Mouse (Mus musculus) MEL (cell line): ENCODE results near the gene Vwa8. TPM values are rescaled to one million over a fixed set of nuclear protein-coding genes. Genes with fewer than 3 reads are reported as not detected.

Experiments used
- DNase-seq: peaks from one replicate; pipeline ENCODE4 v3.0.0; 2011; ENCODE audit warnings: low read depth, low spot score
- H3K27ac ChIP-seq: 2 replicates; pipeline ENCODE4 v1.5.1; 2012; ENCODE audit warnings: low read depth, mild to moderate bottlenecking, control low read depth, low read length, moderate library complexity; ENCODE audit not compliant: control insufficient read depth
- H3K27me3 ChIP-seq, 2 experiments: fragments of 150-350 bp in 1 of 2; sonication (generic) in 1 of 2; 2 replicates each; pipeline ENCODE4 v1.6.1; 2012; ENCODE audit warnings: low read length in 2 of 2, mild to moderate bottlenecking in 2 of 2, improper control_type of control experiment in 1 of 2, moderate library complexity in 1 of 2; ENCODE audit not compliant: insufficient read depth in 2 of 2, control insufficient read depth in 1 of 2
- H3K36me3 ChIP-seq, 2 experiments: 2 replicates each; pipeline ENCODE4 v1.6.1; 2012 to 2014; ENCODE audit warnings: low read length in 2 of 2, improper control_type of control experiment in 1 of 2, inconsistent platforms in 1 of 2, mild to moderate bottlenecking in 1 of 2; ENCODE audit not compliant: insufficient read depth in 2 of 2, control insufficient read depth in 1 of 2
- H3K4me1 ChIP-seq, 2 experiments: fragments of 150-350 bp in 1 of 2; sonication (generic) in 1 of 2; 2 replicates each; pipeline ENCODE4 v1.6.1; 2012; ENCODE audit warnings: low read length in 2 of 2, improper control_type of control experiment in 1 of 2, mild to moderate bottlenecking in 1 of 2; ENCODE audit not compliant: insufficient read depth in 2 of 2, control insufficient read depth in 1 of 2
- H3K4me3 ChIP-seq, 2 experiments: fragments of 150-350 bp in 1 of 2; sonication (generic) in 1 of 2; 2 replicates each; pipeline ENCODE4 v1.5.1; 2012; ENCODE audit warnings: low read depth in 2 of 2, low read length in 2 of 2, mild to moderate bottlenecking in 2 of 2, moderate library complexity in 2 of 2, control low read depth in 1 of 2, improper control_type of control experiment in 1 of 2; ENCODE audit not compliant: control insufficient read depth in 1 of 2, insufficient read depth in 1 of 2
- H3K79me2 ChIP-seq: 2 replicates; pipeline ENCODE4 v1.6.1; 2012; ENCODE audit warnings: mild to moderate bottlenecking, low read length, moderate library complexity; ENCODE audit not compliant: control insufficient read depth, poor library complexity, insufficient read depth
- H3K9ac ChIP-seq: 2 replicates; pipeline ENCODE4 v1.6.1; 2012; ENCODE audit warnings: low read depth, mild to moderate bottlenecking, control low read depth, low read length, moderate library complexity; ENCODE audit not compliant: control insufficient read depth, poor library complexity, severe bottlenecking
- H3K9me3 ChIP-seq: fragments of 150-350 bp; sonication (generic); replicated peaks from 2 replicates; pipeline ENCODE4 v1.6.1; 2012; ENCODE audit warnings: mild to moderate bottlenecking, low read length, improper control_type of control experiment, moderate library complexity; ENCODE audit not compliant: insufficient read depth
- CHD1 ChIP-seq: IDR thresholded peaks from 2 replicates; pipeline ENCODE4 v1.6.1; 2012; ENCODE audit warnings: low read depth, mild to moderate bottlenecking, inconsistent platforms, low read length, improper control_type of control experiment
- E2F4 ChIP-seq: IDR thresholded peaks from 2 replicates; pipeline ENCODE4 v1.6.1; 2011; ENCODE audit warnings: low read depth, low read length, improper control_type of control experiment, borderline replicate concordance
- GATA1 ChIP-seq: IDR thresholded peaks from 2 replicates; pipeline ENCODE4 v1.6.1; 2011; ENCODE audit warnings: low read depth, low read length, improper control_type of control experiment
- JUND ChIP-seq: IDR thresholded peaks from 2 replicates; pipeline ENCODE4 v1.6.1; 2011; ENCODE audit warnings: low read depth, mild to moderate bottlenecking, improper control_type of control experiment, low read length
- KAT2A ChIP-seq: conservative IDR thresholded peaks from 2 replicates; pipeline ENCODE4 v1.6.1; 2012; ENCODE audit warnings: low read depth, low read length, improper control_type of control experiment, inconsistent platforms
- MAX ChIP-seq: IDR thresholded peaks from 2 replicates; pipeline ENCODE4 v1.6.1; 2011; ENCODE audit warnings: low read length, improper control_type of control experiment
- MAZ ChIP-seq: IDR thresholded peaks from 2 replicates; pipeline ENCODE4 v1.6.1; 2012; ENCODE audit warnings: low read depth, mild to moderate bottlenecking, inconsistent platforms, low read length, improper control_type of control experiment
- MEF2A ChIP-seq: IDR thresholded peaks from 2 replicates; pipeline ENCODE4 v1.6.1; 2014; ENCODE audit warnings: low read depth, mild to moderate bottlenecking, inconsistent platforms, low read length, improper control_type of control experiment; ENCODE audit not compliant: poor library complexity, insufficient replicate concordance, severe bottlenecking; ENCODE audit errors: extremely low read depth
- MYB ChIP-seq: IDR thresholded peaks from 2 replicates; pipeline ENCODE4 v1.6.1; 2011; ENCODE audit warnings: mild to moderate bottlenecking, low read depth, low read length, improper control_type of control experiment
- MYC ChIP-seq: IDR thresholded peaks from 2 replicates; pipeline ENCODE4 v1.6.1; 2011; ENCODE audit warnings: low read depth, mild to moderate bottlenecking, low read length, improper control_type of control experiment, moderate library complexity
- POLR2AphosphoS2 ChIP-seq: IDR thresholded peaks from 2 replicates; pipeline ENCODE4 v1.6.1; 2011; ENCODE audit warnings: low read length, improper control_type of control experiment
- RAD21 ChIP-seq: IDR thresholded peaks from 2 replicates; pipeline ENCODE4 v1.6.1; 2011; ENCODE audit warnings: mild to moderate bottlenecking, low read depth, low read length, improper control_type of control experiment
- RCOR1 ChIP-seq: IDR thresholded peaks from 2 replicates; pipeline ENCODE4 v1.6.1; 2012; ENCODE audit warnings: low read depth, mild to moderate bottlenecking, inconsistent platforms, low read length, improper control_type of control experiment
- TAL1 ChIP-seq: IDR thresholded peaks from 2 replicates; pipeline ENCODE4 v1.6.1; 2012; ENCODE audit warnings: mild to moderate bottlenecking, inconsistent platforms, low read length, moderate library complexity, mixed read lengths
- UBTF ChIP-seq: IDR thresholded peaks from 2 replicates; pipeline ENCODE4 v1.6.1; 2012; ENCODE audit warnings: low read depth, mild to moderate bottlenecking, inconsistent platforms, low read length, improper control_type of control experiment, moderate library complexity, borderline replicate concordance; ENCODE audit not compliant: insufficient read depth
- USF2 ChIP-seq, 2 experiments: IDR thresholded peaks; 2 replicates each; pipeline ENCODE4 v1.6.1; 2011 to 2012; ENCODE audit warnings: improper control_type of control experiment in 2 of 2, low read length in 2 of 2, borderline replicate concordance in 1 of 2, inconsistent platforms in 1 of 2, low read depth in 1 of 2, mild to moderate bottlenecking in 1 of 2; ENCODE audit not compliant: insufficient read depth in 1 of 2
- ZC3H11A ChIP-seq: IDR thresholded peaks from 2 replicates; pipeline ENCODE4 v1.6.1; 2012; ENCODE audit warnings: low read depth, mild to moderate bottlenecking, inconsistent platforms, low read length, improper control_type of control experiment
- ZKSCAN1 ChIP-seq: IDR thresholded peaks from 2 replicates; pipeline ENCODE4 v1.6.1; 2012; ENCODE audit warnings: low read depth, mild to moderate bottlenecking, inconsistent platforms, low read length, improper control_type of control experiment, moderate library complexity
- ZMIZ1 ChIP-seq: IDR thresholded peaks from 2 replicates; pipeline ENCODE4 v1.6.1; 2012; ENCODE audit warnings: low read depth, mild to moderate bottlenecking, inconsistent platforms, low read length, improper control_type of control experiment, moderate library complexity
- polyA plus RNA-seq, 2 experiments: library from polyadenylated mRNA; stranded (reverse) in 1 of 2; unstranded in 1 of 2; fragments of >175 nt in 1 of 2; fragments of >200 nt in 1 of 2; gene quantifications; 2 replicates each; pipeline versions ENCODE4 v1.2.1 to v1.2.4; 2012; ENCODE audit warnings: low replicate concordance in 2 of 2, low read depth in 1 of 2; ENCODE audit not compliant: insufficient read length in 2 of 2, insufficient read depth in 1 of 2, missing spikeins in 1 of 2
- total RNA-seq: library from RNA; depleted of rRNA; stranded (reverse); fragments of 300-350 nt; gene quantifications from 2 replicates; pipeline ENCODE4 v1.2.3, GENCODE M21; 2012

The Vwa8 gene
- total and polyA plus RNA-seq, 3 experiments = 12.4 to 19.6 TPM; not detected in 1

DNA sequence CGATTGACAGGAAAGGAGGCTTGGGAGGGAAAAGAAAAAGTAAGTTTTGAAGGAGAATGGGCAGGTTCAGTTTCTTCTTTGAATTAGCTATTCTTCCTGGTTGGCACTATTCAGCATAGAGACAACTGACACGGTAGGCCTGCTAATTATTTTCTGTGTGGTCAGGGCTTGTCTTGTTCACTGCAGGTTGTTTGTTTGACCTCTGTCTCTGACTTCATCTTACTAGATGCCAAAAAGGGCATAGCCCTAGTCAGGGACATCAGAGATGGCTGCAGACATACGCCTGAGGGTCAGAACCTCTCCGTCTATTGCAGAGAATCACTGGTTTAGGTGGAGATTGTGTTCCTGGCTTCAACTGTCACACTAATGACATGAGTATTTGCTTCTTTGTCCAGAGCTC, 24.3 kb upstream of the Vwa8 start:
- Histone ChIP-seq H3K4me3 (no peak overlapping the region), H3K4me1 (no peaks in the 10 kb centered on the region), H3K9ac (no peak overlapping the region), H3K36me3 (no peaks in the 10 kb centered on the region), H3K9me3 (no peaks in the 10 kb centered on the region), H3K79me2 (no peaks in the 10 kb centered on the region), H3K27me3 (peaks cover 2 to 3% of the 10 kb centered on the region in 2 experiments; a peak in 3 of 4 replicates), H3K27ac (no peak overlapping the region)
- DNase-seq = no peak
- TF ChIP-seq MEF2A (no peak), JUND (no peak), GATA1 (no peak), POLR2AphosphoS2 (no peak), ZMIZ1 (no peak), RCOR1 (no peak), RAD21 (no peak), MAZ (no peak), KAT2A (no peak), TAL1 (no peak), CHD1 (no peak), USF2 (IDR thresholded peaks at IDR 0.05; ENCODE audit: borderline replicate concordance in 1 of 2, insufficient read depth in 1 of 2, low read depth in 1 of 2, low read length in 2 of 2) (no peak)

DNA sequence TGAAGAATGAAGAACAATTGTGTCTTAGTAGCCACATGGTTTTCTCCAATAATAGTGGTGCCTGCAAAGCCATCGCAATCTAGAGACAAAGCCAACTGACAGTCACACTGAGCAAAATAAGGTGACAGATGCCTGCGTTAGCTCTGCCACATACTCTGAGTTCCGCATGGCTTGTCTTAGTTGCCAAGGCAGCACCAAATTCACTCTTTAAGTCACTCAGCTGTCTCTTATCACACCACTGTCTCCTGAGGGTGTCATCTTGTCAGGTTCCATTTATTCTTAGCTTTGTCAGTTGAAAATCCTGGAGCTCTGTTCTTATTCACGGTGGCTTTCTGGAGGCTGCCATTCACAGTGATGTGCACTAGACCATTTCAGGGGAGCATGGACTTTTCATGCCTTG, 17.7 kb upstream of the Vwa8 start:
- no peaks in the 10 kb centered on the region for H3K36me3 ChIP-seq
- H3K27ac ChIP-seq = no peak overlapping the region
- DNase-seq = no peak
- no peaks in the 10 kb centered on the region for H3K9me3 ChIP-seq
- no peak overlapping the region for H3K4me3 ChIP-seq
- TF ChIP-seq ZKSCAN1 = no peak
- TF ChIP-seq UBTF = no peak
- TF ChIP-seq MYC = no peak
- no peak for TF ChIP-seq E2F4
- no peak for TF ChIP-seq MAX
- no peak for TF ChIP-seq MYB
- TF ChIP-seq ZC3H11A = no peak
- no peaks in the 10 kb centered on the region for H3K79me2 ChIP-seq
- H3K27me3 ChIP-seq = no peaks in the 10 kb centered on the region; a peak in 1 of 4 replicates
- H3K9ac ChIP-seq = no peak overlapping the region
- no peaks in the 10 kb centered on the region for H3K4me1 ChIP-seq
